Mouse (Mus musculus) liver, postnatal 0 days (tissue): ENCODE results near the gene Itpr1. TPM values are rescaled to one million over a fixed set of nuclear protein-coding genes. Genes with fewer than 3 reads are reported as not detected.

Experiments
- ATAC-seq: fragments of 200-750 bp; cut with Nextera tagmentation; 2 replicates; pipeline ENCODE4 v1.8.0; 2017; ENCODE audit warnings: mild to moderate bottlenecking, moderate library complexity
- DNase-seq: peaks from one replicate; pipeline ENCODE4 v3.0.0-alpha.2; 2016
- H3K27ac ChIP-seq: fragments of 300-500 bp; sonication (generic); 2 replicates; pipeline ENCODE4 v1.5.1; 2014; ENCODE audit warnings: antibody characterized with exemption, moderate library complexity, mild to moderate bottlenecking, low read depth
- H3K27me3 ChIP-seq: fragments of 300-500 bp; sonication (generic); 2 replicates; pipeline ENCODE4 v1.6.1; 2014; ENCODE audit warnings: low read length, control low read depth, mixed read lengths; ENCODE audit not compliant: insufficient read depth
- H3K36me3 ChIP-seq: fragments of 300-500 bp; sonication (generic); replicated peaks from 2 replicates; pipeline ENCODE4 v1.6.1; 2014; ENCODE audit warnings: mild to moderate bottlenecking, control low read depth, low read length, moderate library complexity, mixed read lengths; ENCODE audit not compliant: insufficient read depth
- H3K4me1 ChIP-seq: fragments of 300-500 bp; sonication (generic); 2 replicates; pipeline ENCODE4 v1.6.1; 2014; ENCODE audit warnings: antibody characterized with exemption, mild to moderate bottlenecking, control low read depth; ENCODE audit not compliant: insufficient read depth
- H3K4me2 ChIP-seq: fragments of 300-500 bp; sonication (generic); 2 replicates; pipeline ENCODE4 v1.6.1; 2014; ENCODE audit warnings: low read depth, mild to moderate bottlenecking, low read length, moderate library complexity, mixed read lengths
- H3K4me3 ChIP-seq: fragments of 300-500 bp; sonication (generic); 2 replicates; pipeline ENCODE4 v1.5.1; 2014; ENCODE audit warnings: low read depth, low read length
- H3K9ac ChIP-seq: fragments of 300-500 bp; sonication (generic); replicated peaks from 2 replicates; pipeline ENCODE4 v1.6.1; 2014; ENCODE audit warnings: mild to moderate bottlenecking, moderate library complexity
- H3K9me3 ChIP-seq: fragments of 300-500 bp; sonication (generic); 2 replicates; pipeline ENCODE4 v1.6.1; 2016; ENCODE audit warnings: mild to moderate bottlenecking, control low read depth, low read length, mixed read lengths
- CTCF ChIP-seq: sonication (generic); IDR thresholded peaks from 2 replicates; pipeline ENCODE4 v1.5.1; 2016; ENCODE audit warnings: antibody characterized with exemption, low read depth
- EP300 ChIP-seq: IDR thresholded peaks from 2 replicates; pipeline ENCODE4 v1.6.1; 2016; ENCODE audit warnings: antibody characterized with exemption, low read depth, mild to moderate bottlenecking
- WGBS: fragments of 180-500 bp; shearing (Covaris S2); extraction: QIAGEN DNeasy Blood & Tissue Kit; methylation state at CpG from one replicate; pipeline ENCODE4 v1.1.7; 2014; ENCODE audit not compliant: insufficient replicate concordance; 5-methylcytosine and 5-hydroxymethylcytosine counted together
- polyA plus RNA-seq: library from polyadenylated mRNA; unstranded; fragments of >200 nt; fragmentation: Nextera tagmentation; extraction: Ambion mirVana; gene quantifications from 2 replicates; pipeline ENCODE4 v1.2.1, GENCODE M21; 2015

Itpr1 gene
- polyA plus RNA-seq, 1 experiment from 2014 or later = 2.9 TPM

DNA sequence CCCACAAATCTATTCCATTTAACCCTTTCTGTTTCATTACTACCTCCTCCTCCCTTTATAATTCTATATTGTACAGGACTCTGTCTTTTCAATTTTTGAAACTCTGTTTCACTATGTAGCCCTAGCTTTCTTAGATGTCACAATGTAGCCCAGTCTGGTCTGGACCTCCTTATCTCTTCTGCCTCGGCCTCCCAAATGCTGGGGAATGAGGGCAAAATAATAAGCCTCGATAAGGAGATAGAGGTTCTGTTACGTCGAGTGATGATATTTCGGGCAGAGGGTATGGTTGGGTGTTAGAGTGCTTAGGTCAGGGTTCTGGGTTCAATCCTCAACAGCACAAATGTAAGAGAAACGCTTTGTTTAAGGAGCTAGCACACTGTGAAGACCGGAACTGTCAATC is 16.2 kb upstream of the Itpr1 start:
- ATAC-seq = no peak
- Histone ChIP-seq H3K4me3 (no peak overlapping the region), H3K27me3 (no peaks in the 10 kb centered on the region), H3K9me3 (no peaks in the 10 kb centered on the region), H3K4me1 (no peaks in the 10 kb centered on the region; the same call in 1 of the 2 replicates), H3K36me3 (no peaks in the 10 kb centered on the region), H3K27ac (no peak overlapping the region), H3K9ac (no peak overlapping the region), H3K4me2 (no peak overlapping the region)
- TF ChIP-seq CTCF (no peak), EP300 (no peak)
- no peak for DNase-seq
- WGBS = 59% methylated on average over 7 of the region's 7 CpGs

DNA sequence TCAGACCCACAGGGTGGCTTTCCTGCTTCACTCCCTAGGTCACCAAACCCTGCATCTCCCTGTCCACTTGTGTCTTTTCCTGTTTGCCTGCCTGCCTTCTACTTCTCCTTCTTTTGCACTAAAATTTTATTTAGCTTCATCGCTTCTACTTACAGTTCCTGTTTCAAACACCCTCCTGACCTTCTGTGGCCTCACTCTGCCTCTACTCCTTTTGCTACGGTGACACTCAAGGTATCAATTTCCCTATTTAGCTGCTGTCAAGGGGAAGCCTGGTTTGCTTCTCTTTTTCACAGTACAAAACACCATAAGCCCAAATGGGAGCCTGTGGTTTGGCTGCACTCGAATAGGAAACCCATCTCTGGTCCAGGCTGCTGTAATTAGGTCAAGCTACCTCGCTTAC is 15.8 kb upstream of the Itpr1 start:
- Histone ChIP-seq H3K9ac (no peak overlapping the region), H3K9me3 (no peaks in the 10 kb centered on the region), H3K4me1 (no peaks in the 10 kb centered on the region; the same call in 1 of the 2 replicates), H3K4me3 (no peak overlapping the region), H3K27me3 (no peaks in the 10 kb centered on the region), H3K36me3 (no peaks in the 10 kb centered on the region), H3K4me2 (no peak overlapping the region), H3K27ac (no peak overlapping the region)
- TF ChIP-seq EP300 (no peak), CTCF (no peak)
- DNase-seq (no peak), ATAC-seq (no peak)
- 25% methylated on average over 4 of the region's 4 CpGs for WGBS

DNA sequence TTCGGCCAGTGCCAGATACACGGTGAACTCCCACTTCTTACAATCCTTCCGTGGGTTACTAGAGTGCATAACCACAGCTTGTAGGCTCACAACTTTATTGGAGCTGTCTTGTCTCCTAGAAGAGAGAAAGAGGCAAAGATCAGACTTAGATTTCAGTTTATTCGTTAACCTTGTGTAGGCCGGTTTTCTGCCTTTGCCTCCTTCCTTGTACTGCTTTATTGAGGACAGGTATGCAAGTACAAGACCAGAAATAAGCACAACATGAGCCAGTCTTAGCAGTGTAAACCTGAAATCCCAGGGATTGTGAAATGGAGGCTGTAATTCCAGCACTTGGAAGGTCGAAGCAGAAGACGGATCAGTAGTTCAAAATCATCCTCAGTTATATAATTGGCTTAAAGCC is 14.6 kb upstream of the Itpr1 start:
- H3K27ac ChIP-seq = no peak overlapping the region
- ATAC-seq (no peak), DNase-seq (no peak)
- no peak for TF ChIP-seq EP300
- TF ChIP-seq CTCF = no peak
- H3K9ac ChIP-seq = no peak overlapping the region
- no peak overlapping the region for H3K4me2 ChIP-seq
- H3K4me3 ChIP-seq = no peak overlapping the region
- no peaks in the 10 kb centered on the region for H3K36me3 ChIP-seq
- H3K9me3 ChIP-seq = no peaks in the 10 kb centered on the region
- WGBS = 81% methylated on average over 7 of the region's 7 CpGs
- no peaks in the 10 kb centered on the region for H3K27me3 ChIP-seq
- no peaks in the 10 kb centered on the region; the same call in 1 of the 2 replicates for H3K4me1 ChIP-seq

- ATAC-seq = no peak
- H3K27ac ChIP-seq = no peak overlapping the region
- no peak overlapping the region for H3K4me3 ChIP-seq
- H3K4me2 ChIP-seq = no peak overlapping the region
- H3K27me3 ChIP-seq = no peaks in the 10 kb centered on the region
- TF ChIP-seq EP300 (no peak), CTCF (no peak)
- DNase-seq = no peak
- 91% methylated on average over 2 of the region's 2 CpGs for WGBS
- no peak overlapping the region for H3K9ac ChIP-seq
- no peaks in the 10 kb centered on the region for H3K4me1 ChIP-seq
- H3K36me3 ChIP-seq = no peaks in the 10 kb centered on the region
- H3K9me3 ChIP-seq = no peaks in the 10 kb centered on the region
These were observed 8.6 kb upstream of the Itpr1 start for GRCm38 (mm10) chr6:108204322-108204721.

GRCm38 (mm10) chr6:108206145-108206544 is 6.8 kb upstream of the Itpr1 start:
- no peak for ATAC-seq
- WGBS = 81% methylated on average over 4 of the region's 4 CpGs
- Histone ChIP-seq H3K9me3 (no peaks in the 10 kb centered on the region), H3K36me3 (no peaks in the 10 kb centered on the region), H3K27me3 (no peaks in the 10 kb centered on the region), H3K4me1 (no peaks in the 10 kb centered on the region), H3K4me3 (no peak overlapping the region), H3K9ac (no peak overlapping the region), H3K4me2 (no peak overlapping the region), H3K27ac (no peak overlapping the region)
- TF ChIP-seq CTCF (no peak), EP300 (no peak)
- DNase-seq = no peak

DNA sequence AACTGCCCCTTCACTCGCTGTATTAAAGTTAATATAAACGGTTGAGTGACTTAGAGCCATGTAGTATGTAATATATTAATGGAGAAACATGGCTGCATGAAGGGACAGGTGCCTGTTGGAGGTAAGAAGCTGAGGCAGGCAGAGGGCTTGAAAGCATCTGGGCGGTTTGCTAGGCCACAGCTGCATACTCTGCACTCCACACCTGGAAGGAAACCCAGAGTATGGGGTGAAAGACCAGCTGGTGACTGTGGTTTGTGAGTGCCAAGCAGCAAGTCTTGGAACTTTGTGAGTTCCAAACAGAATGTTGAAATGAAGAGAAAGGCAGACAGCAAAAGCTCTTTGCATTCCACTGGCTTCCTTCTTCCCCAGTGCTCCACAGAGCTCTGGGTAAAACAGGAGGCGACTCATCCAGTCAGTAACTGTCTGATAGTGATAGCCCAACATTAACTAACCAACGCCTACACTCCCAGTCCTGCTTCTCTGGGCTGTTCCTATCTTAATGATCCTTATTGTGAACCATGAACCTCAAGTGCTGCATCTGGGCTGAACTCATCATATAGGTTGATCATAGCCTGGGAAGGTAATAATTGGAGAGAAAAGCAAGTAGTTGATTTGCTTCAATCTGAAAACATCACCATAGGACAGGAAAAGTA is 5.9 kb upstream of the Itpr1 start:
- no peaks in the 10 kb centered on the region for H3K36me3 ChIP-seq
- H3K4me3 ChIP-seq = no peak overlapping the region
- 70% methylated on average over 5 of the region's 5 CpGs for WGBS
- H3K27ac ChIP-seq = no peak overlapping the region
- H3K4me1 ChIP-seq = peaks cover 8% of the 10 kb centered on the region
- H3K9ac ChIP-seq = no peak overlapping the region
- H3K4me2 ChIP-seq = no peak overlapping the region
- no peaks in the 10 kb centered on the region for H3K27me3 ChIP-seq
- ATAC-seq = no peak
- no peak for DNase-seq
- no peaks in the 10 kb centered on the region for H3K9me3 ChIP-seq
- TF ChIP-seq CTCF = no peak
- TF ChIP-seq EP300 = no peak
